Mouse (Mus musculus) lung, adult 2 months (tissue): ENCODE measurements at regions not wholly inside any gene's neighbourhood (a gene's known extent, or its start where the extent isn't known, plus 50 kb on each side); places are given as distances from the start of the nearest gene placed in this dataset.

ENCODE experiments used
- DNase-seq: peaks from one replicate; pipeline ENCODE4 v3.0.0; 2022
- H3K4me1 ChIP-seq: fragments of 200-500 bp; 2 replicates; pipeline ENCODE4 v1.6.1; 2011; ENCODE audit warnings: low read length; ENCODE audit not compliant: control insufficient read depth, insufficient read depth
- H3K4me3 ChIP-seq: fragments of 200-500 bp; replicated peaks from 2 replicates; pipeline ENCODE3; 2011; ENCODE audit warnings: low read depth, mild to moderate bottlenecking, control low read depth, low read length; ENCODE audit errors: extremely low read depth
- CTCF ChIP-seq: fragments of 200-500 bp; IDR thresholded peaks from 2 replicates; pipeline ENCODE4 v1.5.1; 2011; ENCODE audit warnings: mild to moderate bottlenecking, low read length, control low read depth; ENCODE audit not compliant: insufficient read depth
- POLR2A ChIP-seq: fragments of 200-500 bp; IDR thresholded peaks from 2 replicates; pipeline ENCODE4 v1.6.1; 2011; ENCODE audit warnings: low read depth, mild to moderate bottlenecking, control low read depth, low read length, borderline replicate concordance; ENCODE audit errors: extremely low read depth
- WGBS: fragments of 180-500 bp; shearing (Covaris S2); methylation state at CpG from one replicate; pipeline ENCODE4 v1.1.7; 2018; 5-methylcytosine and 5-hydroxymethylcytosine counted together

DNA sequence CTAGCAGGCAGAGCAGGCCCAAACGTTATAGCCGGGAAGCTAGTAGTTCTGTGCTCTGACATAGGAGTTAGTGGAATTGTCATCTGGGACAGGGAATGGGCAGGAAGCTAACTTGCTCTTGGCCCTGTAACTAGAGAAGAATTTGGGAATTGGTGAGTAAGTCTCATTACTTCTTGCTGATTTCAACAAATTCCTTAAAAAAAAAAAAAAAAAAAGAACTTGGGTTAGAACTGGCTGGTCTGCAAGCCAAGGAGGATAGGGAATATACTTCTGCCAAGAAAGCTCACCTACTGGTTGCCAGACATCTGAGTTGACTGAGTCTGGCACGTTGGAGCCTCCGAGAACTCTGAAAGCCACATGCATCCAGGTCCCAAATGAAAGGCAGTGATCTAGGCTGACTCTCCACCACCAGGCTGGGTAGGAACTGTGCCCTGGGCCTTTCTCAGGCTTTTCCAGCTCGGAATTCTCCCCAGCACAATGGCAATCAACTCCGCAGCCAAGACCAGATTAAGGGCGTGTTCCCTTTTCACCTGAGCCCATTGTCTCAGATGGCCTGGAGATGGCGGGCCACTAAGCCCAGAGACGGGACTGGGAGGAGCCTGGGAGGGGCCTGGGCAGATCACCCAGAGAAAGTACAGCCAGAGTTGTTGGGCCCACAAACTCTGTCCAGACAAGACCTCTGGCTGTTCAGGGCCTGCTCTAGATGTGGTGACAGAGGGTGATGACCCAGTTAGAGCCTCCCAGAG is 155.9 kb upstream of the Haao start:
- TF ChIP-seq POLR2A (no peak), CTCF (no peak)
- Histone ChIP-seq H3K4me1 (no peaks in the 10 kb centered on the region), H3K4me3 (no peak overlapping the region)
- 56% methylated on average over 9 of the region's 9 CpGs for WGBS
- DNase-seq: no peak

GRCm38 (mm10) chr17:84002939-84003338 is 155.2 kb upstream of the Haao start:
- H3K4me1 ChIP-seq: no peaks in the 10 kb centered on the region
- no peak for DNase-seq
- TF ChIP-seq CTCF (no peak), POLR2A (no peak)
- 85% methylated on average over 6 of the region's 6 CpGs for WGBS
- no peak overlapping the region for H3K4me3 ChIP-seq

GRCm38 (mm10) chr17:84002327-84002726 is 154.6 kb upstream of the Haao start:
- WGBS: 93% methylated on average over 16 of the region's 16 CpGs
- TF ChIP-seq POLR2A (no peak), CTCF (no peak)
- Histone ChIP-seq H3K4me1 (no peaks in the 10 kb centered on the region), H3K4me3 (no peak overlapping the region)
- no peak for DNase-seq

DNA sequence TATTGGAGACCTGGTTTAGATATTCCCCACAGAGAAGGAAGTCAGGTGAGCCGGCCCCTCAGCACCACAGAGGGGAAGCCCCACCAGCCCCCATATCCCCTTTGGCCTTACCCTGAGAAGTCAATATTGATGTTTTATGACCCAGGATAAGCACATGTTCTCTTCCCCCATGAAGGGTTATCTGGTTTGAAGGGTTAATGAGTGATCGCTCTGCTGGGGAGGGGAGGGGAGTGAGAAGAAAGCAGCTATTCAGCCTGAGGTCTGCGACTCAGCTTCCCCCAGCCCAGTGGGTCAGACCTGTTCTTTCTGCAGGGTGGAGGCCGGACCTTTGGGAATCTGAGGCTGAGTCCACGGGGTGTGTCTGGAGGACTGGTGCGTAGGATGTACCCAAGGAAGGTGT is 152.4 kb upstream of the Haao start:
- TF ChIP-seq POLR2A (no peak), CTCF (no peak)
- Histone ChIP-seq H3K4me3 (no peak overlapping the region), H3K4me1 (no peaks in the 10 kb centered on the region)
- DNase-seq: no peak
- WGBS: 84% methylated on average over 6 of the region's 6 CpGs

DNA sequence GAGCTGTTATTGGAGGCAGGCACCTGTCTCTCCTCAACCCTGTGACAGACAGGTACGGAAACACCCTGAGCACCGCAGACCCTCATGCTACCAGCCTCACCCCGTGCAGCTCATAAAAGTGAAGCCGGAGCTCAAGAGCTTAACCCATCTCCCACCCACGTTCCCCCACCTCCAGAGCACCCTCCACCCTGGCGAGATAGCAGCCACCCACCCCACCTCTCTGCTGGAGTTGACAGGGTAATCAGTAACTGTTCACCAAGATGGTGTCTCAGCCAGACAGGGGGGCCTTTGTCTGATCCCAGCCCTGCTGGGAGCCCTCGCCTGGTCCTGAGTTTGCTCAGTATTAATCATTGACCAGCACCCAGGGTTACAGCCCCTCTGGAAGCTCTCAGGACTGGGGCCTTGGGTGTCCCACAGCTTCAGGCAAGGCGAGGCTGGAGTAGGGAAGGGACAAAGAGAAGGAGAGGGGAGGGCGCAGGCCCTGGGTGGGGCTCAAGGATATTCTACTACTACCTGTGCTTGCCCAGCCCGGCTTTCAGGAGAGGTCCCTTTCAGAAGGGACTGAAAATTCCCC is 151.3 kb upstream of the Haao start:
- TF ChIP-seq POLR2A (no peak), CTCF (no peak)
- no peak overlapping the region for H3K4me3 ChIP-seq
- no peak for DNase-seq
- WGBS: 64% methylated on average over 10 of the region's 10 CpGs
- no peaks in the 10 kb centered on the region for H3K4me1 ChIP-seq

- H3K4me3 ChIP-seq: no peak overlapping the region
- TF ChIP-seq POLR2A (no peak), CTCF (no peak)
- DNase-seq: no peak
- H3K4me1 ChIP-seq: no peaks in the 10 kb centered on the region
- 79% methylated on average over 7 of the region's 7 CpGs for WGBS
Observed at GRCm38 (mm10) chr17:83998341-83998740, 150.6 kb upstream of the Haao start.

GRCm38 (mm10) chr17:83997778-83998177 is 150.0 kb upstream of the Haao start:
- WGBS: 69% methylated on average over 11 of the region's 11 CpGs
- TF ChIP-seq CTCF (peak; percentile 81), POLR2A (no peak)
- no peak overlapping the region for H3K4me3 ChIP-seq
- peak; percentile 79 for DNase-seq
- no peaks in the 10 kb centered on the region for H3K4me1 ChIP-seq

DNA sequence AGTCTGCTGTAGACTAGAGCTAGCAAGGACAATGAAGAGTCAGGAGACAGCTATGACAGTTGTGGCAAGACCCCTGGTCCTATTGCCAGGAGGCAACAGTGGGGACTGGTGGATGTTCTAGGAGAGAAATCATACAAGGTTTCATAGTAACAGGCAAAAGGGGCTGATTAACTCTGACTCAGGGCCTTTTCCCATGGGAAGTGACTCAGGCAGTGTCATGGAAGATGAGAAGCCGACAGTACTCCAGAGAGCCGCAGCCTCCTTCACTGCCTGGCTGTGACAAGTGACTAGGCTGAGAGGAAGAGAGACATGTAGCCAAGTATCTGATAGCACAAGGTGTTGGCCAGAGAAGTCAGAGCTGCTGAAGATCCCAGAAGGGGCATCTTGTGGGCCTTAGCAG is 145.3 kb upstream of the Haao start:
- TF ChIP-seq CTCF (no peak), POLR2A (no peak)
- no peak overlapping the region for H3K4me3 ChIP-seq
- 53% methylated on average over 2 of the region's 2 CpGs for WGBS
- H3K4me1 ChIP-seq: peaks cover 21% of the 10 kb centered on the region
- DNase-seq: no peak

DNA sequence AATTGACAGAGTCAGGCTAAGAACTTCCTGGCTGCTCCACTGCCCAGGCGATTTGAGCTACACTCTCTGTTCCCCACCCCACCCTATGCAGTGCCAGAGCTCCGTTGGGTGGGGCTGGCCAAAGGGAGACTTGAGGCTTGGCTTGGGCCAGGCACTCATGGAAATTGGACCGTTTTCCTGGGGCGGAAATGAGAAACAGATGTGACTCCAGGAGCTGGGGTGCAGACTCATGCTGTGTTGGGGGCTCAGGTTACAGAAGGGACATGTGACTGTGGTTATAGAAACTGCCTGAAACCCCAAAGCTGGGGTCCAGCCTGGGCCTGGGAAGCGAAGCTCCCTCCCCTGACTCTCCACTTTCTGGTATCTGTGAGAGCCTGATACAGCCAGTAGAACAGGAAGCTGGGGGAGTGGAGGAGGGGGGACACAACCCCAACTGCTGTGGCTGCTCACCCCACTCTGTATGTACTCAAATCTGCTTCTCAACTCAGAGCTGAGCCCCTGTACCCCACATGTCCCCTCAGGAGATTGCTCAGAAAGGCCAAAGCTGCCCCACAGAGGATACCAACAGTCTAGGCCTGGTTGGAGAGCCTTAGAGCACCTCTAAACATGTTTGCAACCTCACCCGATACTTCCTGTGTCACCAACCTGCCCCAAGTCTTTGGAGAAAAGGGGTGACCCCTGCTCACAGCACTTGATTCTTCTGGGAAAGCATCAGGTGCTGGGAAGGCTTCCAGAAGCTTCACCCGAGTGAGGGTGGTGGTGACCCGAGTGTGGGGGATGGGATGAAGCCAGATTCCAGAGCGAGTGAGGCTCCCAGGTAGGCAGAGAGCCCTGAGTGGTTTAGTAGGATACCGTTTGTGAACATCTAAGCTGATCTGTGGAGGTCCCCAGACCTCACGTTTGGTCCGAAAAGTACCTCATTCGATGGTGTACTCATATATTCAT is 142.9 kb upstream of the Haao start:
- peak; percentile 66 for DNase-seq
- WGBS: 43% methylated on average over 13 of the region's 13 CpGs
- TF ChIP-seq POLR2A: no peak
- TF ChIP-seq CTCF: no peak
- Histone ChIP-seq H3K4me1 (peaks cover 33% of the 10 kb centered on the region), H3K4me3 (no peak overlapping the region)

- no peak for TF ChIP-seq CTCF
- TF ChIP-seq POLR2A: no peak
- DNase-seq: no peak
- WGBS: 48% methylated on average over 6 of the region's 6 CpGs
- no peak overlapping the region for H3K4me3 ChIP-seq
- H3K4me1 ChIP-seq: peaks cover 37% of the 10 kb centered on the region
Observed at GRCm38 (mm10) chr17:83988897-83989296, 141.1 kb upstream of the Haao start.
